Mouse (Mus musculus): Measurements from ENCODE around the gene Gbx1. TPM values are rescaled to one million over a fixed set of nuclear protein-coding genes. Genes with fewer than 3 reads are reported as not detected.
"Not testable (repeated sequence)": the region's sequence is repeated elsewhere in the genome, so short reads cannot be mapped to it uniquely, and the experiment has no call there.

Gbx1 gene
- total RNA-seq (2014; rRNA removed; ENCODE audit: low replicate concordance) (not detected in 2 replicates), polyA plus RNA-seq (2015; fragmentation: Nextera tagmentation; extraction: Ambion mirVana) (not detected in 2 replicates)

DNA sequence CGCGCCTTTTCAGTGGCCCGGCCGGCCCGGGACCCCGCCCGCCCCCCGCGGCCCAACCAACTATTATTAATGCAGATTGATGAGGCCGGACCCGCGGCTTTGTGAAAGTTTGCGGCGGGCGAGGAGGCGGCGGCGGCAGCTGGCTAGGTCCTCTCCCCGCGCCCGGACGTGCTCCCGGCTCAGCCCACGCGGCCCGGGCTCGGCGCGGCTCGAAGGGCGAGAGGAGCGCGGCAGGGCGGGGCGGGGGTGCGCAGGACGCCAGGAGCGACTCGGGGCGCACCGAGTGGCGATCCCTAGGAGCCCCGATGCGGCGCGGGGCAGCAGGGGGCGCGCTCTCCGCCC is at the start of gene Gbx1:
TSS of gene Gbx1 (minus strand) at position 314 of the 342 bp plus-strand sequence.
- Histone ChIP-seq H3K4me3 (ENCODE audit: low read depth, low read length) (peak within 1 kb of the TSS; percentile 41), H3K4me2 (ENCODE audit: low read depth, low read length) (peak within 1 kb of the TSS; percentile 70), H3K9me3 (replicated peaks; ENCODE audit: control insufficient read depth, low read length) (no peaks in the 10 kb centered on the region), H3K27me3 (ENCODE audit: control insufficient read depth, insufficient read depth, low read length) (peaks cover 89% of the 10 kb centered on the region), H3K9ac (replicated peaks; ENCODE audit: low read depth, low read length) (no peak within 1 kb of the TSS), H3K27ac (ENCODE audit: low read depth) (no peak within 1 kb of the TSS), H3K4me1 (ENCODE audit: control insufficient read depth, insufficient read depth) (0 out of 2 replicates have a peak, but pooled peaks cover 6% of the 10 kb centered on the region), H3K36me3 (replicated peaks; ENCODE audit: control insufficient read depth, insufficient read depth, low read length) (no peaks in the 10 kb centered on the region)
- DNase-seq (ENCODE audit: low spot score) (no peak), ATAC-seq (ENCODE audit: insufficient read depth, low read depth) (no peak; the same call in 1 of the 2 replicates)
- TF ChIP-seq CTCF (IDR thresholded peaks at IDR 0.05; ENCODE audit: low read depth) (no peak), EP300 (IDR thresholded peaks at IDR 0.05; ENCODE audit: low read depth) (no peak)
- under 1% methylated on average over 20 of the region's 49 CpGs for WGBS

GRCm38 (mm10) chr5:24576801-24577182 is 49.8 kb upstream of the Gbx1 start:
- Histone ChIP-seq H3K9me3 (replicated peaks; ENCODE audit: control insufficient read depth, low read length) (no peaks in the 10 kb centered on the region), H3K27ac (ENCODE audit: low read depth) (peak overlapping the region; percentile 86), H3K36me3 (replicated peaks; ENCODE audit: control insufficient read depth, insufficient read depth, low read length) (peaks cover 34% of the 10 kb centered on the region), H3K9ac (replicated peaks; ENCODE audit: low read depth, low read length) (peak overlapping the region; percentile 66), H3K4me3 (ENCODE audit: low read depth, low read length) (peak overlapping the region; percentile 57), H3K4me2 (ENCODE audit: low read depth, low read length) (peak overlapping the region; percentile 72), H3K27me3 (ENCODE audit: control insufficient read depth, insufficient read depth, low read length) (no peaks in the 10 kb centered on the region), H3K4me1 (ENCODE audit: control insufficient read depth, insufficient read depth) (peaks cover 12% of the 10 kb centered on the region; the same call in 1 of the 2 replicates)
- TF ChIP-seq EP300 (IDR thresholded peaks at IDR 0.05; ENCODE audit: low read depth) (no peak), CTCF (IDR thresholded peaks at IDR 0.05; ENCODE audit: low read depth) (no peak)
- WGBS, result under 1% methylated on average over 32 of the region's 32 CpGs
- no peak for DNase-seq (ENCODE audit: low spot score)
- ATAC-seq (ENCODE audit: insufficient read depth, low read depth), result 0 out of 2 replicates have a peak, but pooled peaks have one; percentile 8

GRCm38 (mm10) chr5:24575948-24576347 is 48.9 kb upstream of the Gbx1 start:
- H3K4me2 ChIP-seq (ENCODE audit: low read depth, low read length), result peak overlapping the region; percentile 72
- H3K27me3 ChIP-seq (ENCODE audit: control insufficient read depth, insufficient read depth, low read length), result no peaks in the 10 kb centered on the region
- H3K4me3 ChIP-seq (ENCODE audit: low read depth, low read length), result no peak overlapping the region
- H3K36me3 ChIP-seq (replicated peaks; ENCODE audit: control insufficient read depth, insufficient read depth, low read length), result peaks cover 42% of the 10 kb centered on the region
- H3K4me1 ChIP-seq (ENCODE audit: control insufficient read depth, insufficient read depth), result peaks cover 12% of the 10 kb centered on the region; the same call in 1 of the 2 replicates
- H3K9me3 ChIP-seq (replicated peaks; ENCODE audit: control insufficient read depth, low read length), result no peaks in the 10 kb centered on the region
- H3K9ac ChIP-seq (replicated peaks; ENCODE audit: low read depth, low read length), result no peak overlapping the region
- ATAC-seq (ENCODE audit: insufficient read depth, low read depth), result no peak
- TF ChIP-seq EP300 (IDR thresholded peaks at IDR 0.05; ENCODE audit: low read depth) (no peak), CTCF (IDR thresholded peaks at IDR 0.05; ENCODE audit: low read depth) (no peak)
- no peak for DNase-seq (ENCODE audit: low spot score)
- WGBS, result 87% methylated on average over 1 of the region's 1 CpGs
- no peak overlapping the region for H3K27ac ChIP-seq (ENCODE audit: low read depth)

DNA sequence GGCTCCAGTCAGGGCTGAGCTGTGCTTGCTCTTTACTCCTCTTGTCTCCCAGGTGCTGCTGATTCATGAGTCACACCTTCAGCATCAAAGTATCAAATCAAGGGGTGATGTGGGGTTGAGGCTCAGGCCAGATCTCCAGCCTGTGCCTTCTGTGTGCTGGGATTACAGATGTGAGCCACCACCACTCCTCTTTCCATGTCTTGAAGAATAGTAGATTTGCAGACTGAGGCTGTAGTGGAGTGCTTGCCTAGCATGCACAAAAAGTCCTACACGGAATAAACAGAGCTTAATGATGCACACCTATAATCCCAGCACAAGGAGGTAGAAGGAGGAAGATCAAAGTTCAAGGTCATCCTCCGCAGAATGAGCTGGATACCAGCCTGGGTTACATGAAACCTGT is 29.7 kb upstream of the Gbx1 start, which contains the start of gene 4931409K22Rik:
TSS of gene 4931409K22Rik (minus strand) at position 101 of the 400 bp plus-strand sequence.
- WGBS, result 65% methylated on average over 2 of the region's 2 CpGs
- DNase-seq (ENCODE audit: low spot score) (no peak), ATAC-seq (ENCODE audit: insufficient read depth, low read depth) (no peak)
- H3K36me3 ChIP-seq (replicated peaks; ENCODE audit: control insufficient read depth, insufficient read depth, low read length), result no peaks in the 10 kb centered on the region
- no peak within 1 kb of the TSS for H3K4me2 ChIP-seq (ENCODE audit: low read depth, low read length)
- TF ChIP-seq CTCF (IDR thresholded peaks at IDR 0.05; ENCODE audit: low read depth) (no peak), EP300 (IDR thresholded peaks at IDR 0.05; ENCODE audit: low read depth) (no peak)
- H3K4me1 ChIP-seq (ENCODE audit: control insufficient read depth, insufficient read depth), result no peaks in the 10 kb centered on the region; the same call in 1 of the 2 replicates
- no peak within 1 kb of the TSS for H3K4me3 ChIP-seq (ENCODE audit: low read depth, low read length)
- H3K9ac ChIP-seq (replicated peaks; ENCODE audit: low read depth, low read length), result no peak within 1 kb of the TSS
- H3K27me3 ChIP-seq (ENCODE audit: control insufficient read depth, insufficient read depth, low read length), result no peaks in the 10 kb centered on the region
- H3K27ac ChIP-seq (ENCODE audit: low read depth), result no peak within 1 kb of the TSS
- H3K9me3 ChIP-seq (replicated peaks; ENCODE audit: control insufficient read depth, low read length), result no peaks in the 10 kb centered on the region

DNA sequence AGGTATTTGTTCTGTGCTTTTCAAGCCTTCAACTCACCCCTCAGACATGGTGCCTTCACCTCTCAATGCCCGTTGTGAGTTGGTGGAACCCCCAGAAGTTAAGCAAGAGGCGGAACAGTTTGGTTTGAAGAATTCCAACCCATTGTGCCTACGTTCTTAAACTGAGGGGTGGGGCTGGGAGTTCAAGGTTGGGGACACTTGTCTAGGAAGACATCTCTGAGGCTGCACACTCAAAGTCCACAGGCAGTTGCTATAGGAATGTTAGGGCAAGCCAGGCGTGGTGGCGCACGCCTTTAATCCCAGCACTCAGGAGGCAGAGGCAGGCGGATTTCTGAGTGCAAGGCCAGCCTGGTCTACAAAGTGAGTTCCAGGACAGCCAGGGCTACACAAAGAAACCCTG is 28.3 kb upstream of the Gbx1 start:
- H3K36me3 ChIP-seq (replicated peaks; ENCODE audit: control insufficient read depth, insufficient read depth, low read length); H3K4me3 ChIP-seq (ENCODE audit: low read depth, low read length); H3K9me3 ChIP-seq (replicated peaks; ENCODE audit: control insufficient read depth, low read length); DNase-seq (ENCODE audit: low spot score); H3K27me3 ChIP-seq (ENCODE audit: control insufficient read depth, insufficient read depth, low read length); H3K4me1 ChIP-seq (ENCODE audit: control insufficient read depth, insufficient read depth); H3K27ac ChIP-seq (ENCODE audit: low read depth); H3K9ac ChIP-seq (replicated peaks; ENCODE audit: low read depth, low read length); ATAC-seq (ENCODE audit: insufficient read depth, low read depth); H3K4me2 ChIP-seq (ENCODE audit: low read depth, low read length): not testable (repeated sequence)
- WGBS, result 89% methylated on average over 7 of the region's 7 CpGs

- no peak for ATAC-seq (ENCODE audit: insufficient read depth, low read depth)
- Histone ChIP-seq H3K9ac (replicated peaks; ENCODE audit: low read depth, low read length) (no peak overlapping the region), H3K9me3 (replicated peaks; ENCODE audit: control insufficient read depth, low read length) (no peaks in the 10 kb centered on the region), H3K27me3 (ENCODE audit: control insufficient read depth, insufficient read depth, low read length) (no peaks in the 10 kb centered on the region), H3K4me1 (ENCODE audit: control insufficient read depth, insufficient read depth) (peaks cover 8% of the 10 kb centered on the region; the same call in 1 of the 2 replicates), H3K27ac (ENCODE audit: low read depth) (no peak overlapping the region), H3K4me3 (ENCODE audit: low read depth, low read length) (no peak overlapping the region), H3K4me2 (ENCODE audit: low read depth, low read length) (no peak overlapping the region), H3K36me3 (replicated peaks; ENCODE audit: control insufficient read depth, insufficient read depth, low read length) (no peaks in the 10 kb centered on the region)
- no peak for DNase-seq (ENCODE audit: low spot score)
- WGBS, result 47% methylated on average over 5 of the region's 5 CpGs
- no peak for TF ChIP-seq CTCF (IDR thresholded peaks at IDR 0.05; ENCODE audit: low read depth)
- TF ChIP-seq EP300 (IDR thresholded peaks at IDR 0.05; ENCODE audit: low read depth), result no peak
Observed at GRCm38 (mm10) chr5:24553621-24554244, 26.7 kb upstream of the Gbx1 start.
